Mouse (Mus musculus): ENCODE data around the gene Ano5.

The Ano5 gene

DNA sequence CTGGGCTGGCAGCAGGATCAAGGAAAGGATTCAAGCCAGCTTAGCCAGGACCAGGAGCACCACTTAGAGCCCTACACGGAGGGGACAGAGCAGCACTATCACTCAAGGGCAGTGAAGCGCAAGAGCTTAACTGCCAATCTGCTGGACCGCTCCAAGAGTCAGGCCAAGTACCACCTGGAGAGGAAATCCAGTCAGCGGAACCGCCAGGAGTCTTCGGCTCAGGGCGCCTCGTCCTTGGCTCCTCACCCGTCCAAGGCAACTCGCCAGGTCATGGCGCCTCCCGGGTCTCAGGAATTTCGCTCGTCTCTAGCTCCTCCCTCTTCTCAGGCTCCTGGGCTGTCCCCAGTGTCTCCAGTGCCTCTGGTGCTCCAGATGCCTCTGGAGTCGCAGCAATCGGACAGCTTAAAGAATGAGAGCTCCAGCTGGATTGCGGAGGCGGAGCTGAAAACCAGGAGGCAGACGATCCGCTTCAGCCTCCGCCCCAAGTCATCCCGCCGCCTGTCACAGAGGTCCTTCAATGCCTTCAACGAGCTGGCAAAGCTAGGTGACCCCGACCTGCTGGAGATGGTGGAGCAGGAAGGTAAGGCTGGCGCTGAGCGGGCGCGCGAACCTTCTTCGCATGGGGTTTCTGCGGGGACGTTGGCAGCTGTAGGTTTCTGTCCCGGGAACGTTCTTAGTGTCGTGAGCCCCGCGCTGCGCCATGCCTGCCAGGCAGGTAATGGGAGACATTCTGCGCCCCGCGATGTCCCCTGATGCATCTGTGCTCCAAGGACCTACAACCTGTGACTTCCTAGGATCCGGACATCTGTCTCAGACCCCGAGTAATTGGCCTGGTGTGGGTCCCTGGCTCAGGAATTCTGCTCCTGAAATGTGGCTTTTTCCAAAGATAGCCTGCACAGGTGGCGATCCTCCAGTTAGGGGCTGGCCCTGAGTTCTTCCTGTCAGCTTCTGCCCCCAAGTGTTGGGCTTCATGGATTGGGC is at the start of gene Ano5:
TSS of gene Ano5 (plus strand) at position 359 of the 981 bp plus-strand sequence.
- no peak for DNase-seq (ENCODE audit: low spot score in 2 of 2)

GRCm38 (mm10) chr7:51499396-51499795 is 11.4 kb upstream of the Ano5 start:
- no peak for DNase-seq (ENCODE audit: low spot score in 2 of 2)

- DNase-seq (ENCODE audit: low spot score in 2 of 2): no peak
Measured at GRCm38 (mm10) chr7:51503940-51504339, 6.9 kb upstream of the Ano5 start.

DNA sequence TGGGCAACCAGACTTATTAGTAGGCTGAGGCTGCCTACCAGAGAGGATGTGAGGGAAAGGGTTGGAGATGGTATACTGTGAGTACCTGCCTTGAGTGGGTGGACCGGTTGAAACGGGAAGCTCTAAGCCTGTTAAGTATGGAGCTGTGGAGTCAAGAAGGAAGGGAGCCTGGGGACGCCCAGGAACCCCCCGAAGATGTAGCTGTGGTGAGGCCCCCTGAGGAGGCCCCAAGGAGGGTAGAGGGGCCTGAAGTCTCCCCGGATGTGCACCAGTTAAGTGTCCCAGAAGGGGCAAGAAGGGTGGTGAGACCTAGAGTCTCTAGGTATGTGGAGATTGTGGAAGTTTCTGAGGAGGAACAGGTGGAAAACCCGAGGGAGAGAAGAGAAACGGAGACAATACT is 682 bp upstream of the Ano5 start:
- DNase-seq (ENCODE audit: low spot score in 2 of 2): no peak

DNA sequence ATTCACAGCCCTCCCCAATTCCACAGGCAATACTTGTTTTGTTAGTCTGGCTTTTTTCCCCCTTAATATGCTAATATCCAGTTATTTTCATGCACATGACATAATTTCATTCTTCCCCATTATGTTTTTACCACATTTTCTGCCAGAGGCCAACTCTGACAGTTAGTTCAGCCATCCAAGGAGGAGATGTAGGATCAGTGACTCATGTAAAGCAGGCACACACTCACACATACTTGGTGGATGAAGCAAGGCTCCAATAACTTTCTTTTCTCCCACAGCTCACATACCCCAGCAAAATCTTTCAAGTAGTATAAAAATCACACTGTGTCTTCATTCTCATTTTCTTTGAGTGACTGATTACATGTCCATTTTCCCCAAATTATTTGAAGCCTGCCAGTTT is 28.5 kb downstream of the Ano5 start:
- no peak for DNase-seq (ENCODE audit: low spot score in 2 of 2)

DNA sequence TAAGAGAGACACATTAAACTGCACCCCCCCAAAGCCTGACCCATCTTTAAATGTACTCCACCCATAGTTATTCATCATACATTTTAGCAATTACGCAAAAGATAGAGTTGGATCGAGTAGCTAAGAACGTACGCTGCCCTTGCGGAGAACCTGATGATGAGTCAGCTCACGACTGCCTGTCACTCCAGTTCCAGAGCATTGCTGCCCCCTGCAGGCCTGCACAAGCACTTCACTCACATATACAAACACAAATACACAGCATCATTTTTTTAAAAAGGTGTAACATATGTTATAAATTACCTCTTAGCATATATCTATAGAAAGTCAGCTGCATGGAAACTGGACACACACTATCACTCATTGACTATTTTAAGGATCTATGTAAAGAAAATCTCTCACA is 29.9 kb downstream of the Ano5 start:
- no peak for DNase-seq (ENCODE audit: low spot score in 2 of 2)

- DNase-seq (ENCODE audit: low spot score in 2 of 2): no peak
Measured at GRCm38 (mm10) chr7:51600021-51600420, 89.2 kb downstream of the Ano5 start.

DNA sequence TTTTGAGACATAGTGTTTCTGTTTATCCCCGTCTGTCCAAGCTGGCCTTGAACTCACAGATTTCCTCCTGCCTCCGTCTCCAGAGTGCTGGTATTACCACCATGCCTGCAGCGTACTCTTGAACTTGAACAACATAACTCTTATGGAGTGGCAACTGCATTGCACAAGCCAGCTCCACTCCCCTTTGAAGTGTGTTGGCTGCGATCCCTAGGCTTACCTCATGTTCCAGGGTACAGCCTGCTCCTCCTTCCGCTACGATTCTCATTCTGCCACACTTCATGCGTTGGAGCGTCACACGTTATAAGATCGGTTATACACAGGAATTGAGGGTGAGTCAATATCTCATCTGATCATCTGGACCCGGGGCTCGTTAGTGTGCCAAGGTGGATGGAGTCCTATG is 92.9 kb downstream of the Ano5 start:
- DNase-seq (ENCODE audit: low spot score in 2 of 2): no peak

DNA sequence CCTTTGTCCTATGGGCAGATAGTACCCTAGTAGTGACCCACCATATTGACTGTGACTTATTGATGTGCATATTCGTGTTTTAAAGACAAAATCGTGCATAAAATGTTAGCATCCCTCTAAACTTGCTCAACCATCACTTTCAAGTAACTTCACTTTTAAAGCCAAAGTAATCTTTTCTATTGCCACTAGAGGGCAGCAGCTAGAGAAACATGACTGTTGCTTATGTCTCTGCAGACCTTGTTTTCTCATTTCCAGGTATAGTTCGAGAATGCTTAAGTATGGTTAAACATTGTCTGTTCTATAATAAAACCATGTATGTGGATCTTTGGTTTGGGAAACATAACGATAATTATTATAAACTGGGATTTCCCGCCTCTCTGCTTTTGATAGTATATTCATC is 103.6 kb downstream of the Ano5 start:
- DNase-seq (ENCODE audit: low spot score in 2 of 2): no peak

- DNase-seq (ENCODE audit: low spot score in 2 of 2): no peak
Measured at GRCm38 (mm10) chr7:51617941-51618340, 107.1 kb downstream of the Ano5 start.

DNA sequence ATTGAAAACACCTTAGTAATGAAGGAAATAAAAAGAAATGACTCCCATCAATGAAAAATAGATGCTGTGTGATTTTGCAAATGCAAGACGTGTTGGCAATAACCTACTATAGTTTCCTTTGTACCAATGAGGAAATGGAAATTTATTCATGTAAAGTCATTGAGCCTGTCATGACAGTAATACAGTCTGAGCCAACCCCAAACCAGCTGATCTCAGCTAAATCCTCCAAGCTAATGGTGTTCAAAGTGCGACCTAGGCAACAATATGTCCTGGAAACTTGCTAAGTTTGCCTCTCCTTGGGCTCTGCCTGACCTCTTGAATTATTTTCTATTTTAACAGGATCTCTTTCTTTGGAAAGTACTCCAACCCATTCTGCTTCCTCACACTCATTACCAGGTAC is 107.6 kb downstream of the Ano5 start:
- no peak for DNase-seq (ENCODE audit: low spot score in 2 of 2)

DNA sequence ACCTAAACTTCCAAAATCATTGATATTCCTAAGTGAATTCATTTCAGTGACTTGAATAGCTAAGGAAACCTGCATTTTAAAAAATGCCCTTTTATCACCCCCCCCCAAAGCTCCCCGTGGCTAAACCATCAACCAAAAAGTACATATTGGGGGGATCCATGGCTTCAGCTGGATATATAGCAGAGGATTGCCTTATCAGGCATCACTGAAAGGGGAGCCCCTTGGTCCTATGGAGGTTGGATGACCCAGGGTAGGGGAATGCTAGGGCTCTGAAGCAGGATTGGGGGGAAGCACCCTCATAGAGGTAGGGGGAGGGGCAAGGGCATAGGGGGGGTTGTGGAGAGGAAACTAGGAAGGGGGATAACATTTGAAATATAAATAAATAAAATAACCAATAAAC is 109.1 kb downstream of the Ano5 start:
- no peak for DNase-seq (ENCODE audit: low spot score in 2 of 2)

GRCm38 (mm10) chr7:51621694-51622145 is 110.9 kb downstream of the Ano5 start, which contains the start of gene Slc17a6:
Gene Slc17a6 (plus strand): TSS chr7:51622006.
- DNase-seq (ENCODE audit: low spot score in 2 of 2): peak in 1 of 2 experiments; percentile 33

DNA sequence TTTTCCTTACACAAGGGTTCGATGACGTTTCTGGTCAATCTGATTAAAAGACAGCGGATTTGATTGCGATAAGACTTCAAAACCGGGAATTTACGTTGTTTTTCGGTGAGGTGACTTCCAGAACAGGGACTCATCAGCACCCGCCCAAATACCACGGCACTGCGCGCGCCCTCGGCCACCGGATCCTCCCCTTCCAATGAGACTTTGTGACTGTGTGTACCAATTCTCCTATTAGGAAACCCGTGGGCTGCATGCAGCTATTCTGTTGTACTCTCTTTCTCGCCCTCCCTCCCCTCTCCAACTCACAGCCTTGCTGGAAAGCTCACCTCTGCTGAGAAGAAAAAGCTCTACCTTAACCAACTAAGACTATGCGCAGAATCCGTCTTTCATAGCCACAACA is 111.4 kb downstream of the Ano5 start:
- no peak for DNase-seq (ENCODE audit: low spot score in 2 of 2)

GRCm38 (mm10) chr7:51622666-51623065 is 111.8 kb downstream of the Ano5 start:
- DNase-seq (ENCODE audit: low spot score in 2 of 2): no peak

GRCm38 (mm10) chr7:51624336-51624897 is 113.6 kb downstream of the Ano5 start:
- no peak for DNase-seq (ENCODE audit: low spot score in 2 of 2)

- no peak for DNase-seq (ENCODE audit: low spot score in 2 of 2)
Measured at GRCm38 (mm10) chr7:51625161-51625560, 114.3 kb downstream of the Ano5 start.

- DNase-seq (ENCODE audit: low spot score in 2 of 2): no peak
Measured at GRCm38 (mm10) chr7:51625591-51626255, 114.9 kb downstream of the Ano5 start.

- DNase-seq (ENCODE audit: low spot score in 2 of 2): no peak
Measured at GRCm38 (mm10) chr7:51626451-51627000, 115.7 kb downstream of the Ano5 start.

DNA sequence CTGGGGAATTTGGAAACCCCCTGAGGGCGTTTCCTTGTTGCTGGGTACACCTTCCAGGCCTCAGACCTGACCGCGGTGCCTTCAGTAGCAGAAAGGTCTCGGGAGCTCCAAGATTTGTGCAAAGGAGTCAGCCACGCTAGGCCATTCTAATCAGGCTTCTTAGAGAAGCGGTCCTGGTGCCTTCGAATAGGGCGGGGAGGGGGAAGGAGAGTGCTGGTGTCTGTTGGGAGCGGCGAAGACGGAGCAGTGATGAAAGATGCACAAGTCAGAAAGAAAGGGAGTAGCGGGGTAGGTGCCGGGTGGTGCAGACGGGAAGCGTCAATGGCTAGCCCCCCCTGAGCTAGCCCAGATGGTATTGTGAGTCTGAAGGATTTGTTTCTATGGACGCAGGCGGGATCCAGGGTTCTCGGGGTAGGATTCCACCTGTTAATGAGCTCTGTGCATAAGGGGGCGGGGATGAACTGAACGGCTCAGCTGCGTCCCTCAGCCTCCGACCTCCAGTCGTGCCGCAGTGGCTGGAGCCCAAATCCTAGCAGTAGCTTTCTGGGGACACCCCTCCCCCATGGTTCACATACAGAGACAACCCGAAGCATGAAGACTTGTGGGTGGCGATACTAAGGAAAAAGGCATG is 116.3 kb downstream of the Ano5 start:
- no peak for DNase-seq (ENCODE audit: low spot score in 2 of 2)

GRCm38 (mm10) chr7:51627666-51628065 is 116.8 kb downstream of the Ano5 start:
- no peak for DNase-seq (ENCODE audit: low spot score in 2 of 2)

- no peak for DNase-seq (ENCODE audit: low spot score in 2 of 2)
Measured at GRCm38 (mm10) chr7:51628349-51628748, 117.5 kb downstream of the Ano5 start.

All from urinary bladder, postnatal 36 days (tissue).